Mouse (Mus musculus): Measurements from ENCODE around the gene Tmem252. TPM values are rescaled to one million over a fixed set of nuclear protein-coding genes. Genes with fewer than 3 reads are reported as not detected.

The Tmem252 gene
- polyA plus RNA-seq, 2 experiments, result 0.03 to 0.11 TPM

GRCm38 (mm10) chr19:24718021-24718420, 44.2 kb downstream of the Tmem252 start:
- no peaks in the 10 kb centered on the region for H3K36me3 ChIP-seq (replicated peaks; ENCODE audit: control insufficient read depth, insufficient read depth, low read depth)
- H3K27me3 ChIP-seq (ENCODE audit: control insufficient read depth, insufficient read depth, low read length), result no peaks in the 10 kb centered on the region
- no peak overlapping the region for H3K27ac ChIP-seq
- H3K4me1 ChIP-seq (replicated peaks; ENCODE audit: control insufficient read depth in 2 of 2, insufficient read depth in 2 of 2, low read length in 1 of 2), result no peaks in the 10 kb centered on the region
- no peak overlapping the region for H3K9ac ChIP-seq (replicated peaks)
- no peak overlapping the region for H3K4me2 ChIP-seq (ENCODE audit: low read depth)
- 35% methylated on average over 1 of the region's 1 CpGs for WGBS (ENCODE audit: insufficient replicate concordance)
- ATAC-seq (ENCODE audit: insufficient read depth) (no peak), DNase-seq (ENCODE audit: low read depth in 3 of 3, low spot score in 3 of 3) (no peak)
- H3K9me3 ChIP-seq (ENCODE audit: control insufficient read depth, low read length), result no peaks in the 10 kb centered on the region
- H3K4me3 ChIP-seq (ENCODE audit: insufficient read depth in 1 of 2, low read depth in 2 of 2, low read length in 2 of 2), result no peak overlapping the region
- TF ChIP-seq EP300 (IDR thresholded peaks at IDR 0.05; ENCODE audit: low read depth), result no peak

GRCm38 (mm10) chr19:24719504-24719903, 45.7 kb downstream of the Tmem252 start:
- TF ChIP-seq CTCF (IDR thresholded peaks at IDR 0.05; ENCODE audit: low read depth) (no peak), EP300 (IDR thresholded peaks at IDR 0.05; ENCODE audit: low read depth) (no peak)
- no peak overlapping the region for H3K4me2 ChIP-seq (ENCODE audit: low read depth)
- DNase-seq (ENCODE audit: low read depth in 3 of 3, low spot score in 3 of 3), result no peak
- no peaks in the 10 kb centered on the region for H3K4me1 ChIP-seq (replicated peaks; ENCODE audit: control insufficient read depth in 2 of 2, insufficient read depth in 2 of 2, low read length in 1 of 2)
- 49% methylated on average over 4 of the region's 4 CpGs for WGBS (ENCODE audit: insufficient replicate concordance)
- no peaks in the 10 kb centered on the region for H3K36me3 ChIP-seq (replicated peaks; ENCODE audit: control insufficient read depth, insufficient read depth, low read depth)
- H3K9ac ChIP-seq (replicated peaks), result no peak overlapping the region
- no peak overlapping the region for H3K27ac ChIP-seq
- no peak overlapping the region for H3K4me3 ChIP-seq (ENCODE audit: insufficient read depth in 1 of 2, low read depth in 2 of 2, low read length in 2 of 2)
- H3K9me3 ChIP-seq (ENCODE audit: control insufficient read depth, low read length), result no peaks in the 10 kb centered on the region
- no peak for ATAC-seq (ENCODE audit: insufficient read depth)
- H3K27me3 ChIP-seq (ENCODE audit: control insufficient read depth, insufficient read depth, low read length), result no peaks in the 10 kb centered on the region

- TF ChIP-seq CTCF (IDR thresholded peaks at IDR 0.05; ENCODE audit: low read depth) (no peak), EP300 (IDR thresholded peaks at IDR 0.05; ENCODE audit: low read depth) (no peak)
- no peaks in the 10 kb centered on the region for H3K36me3 ChIP-seq (replicated peaks; ENCODE audit: control insufficient read depth, insufficient read depth, low read depth)
- H3K4me2 ChIP-seq (ENCODE audit: low read depth), result no peak overlapping the region
- no peaks in the 10 kb centered on the region for H3K4me1 ChIP-seq (replicated peaks; ENCODE audit: control insufficient read depth in 2 of 2, insufficient read depth in 2 of 2, low read length in 1 of 2)
- no peak overlapping the region for H3K27ac ChIP-seq
- H3K9ac ChIP-seq (replicated peaks), result no peak overlapping the region
- H3K9me3 ChIP-seq (ENCODE audit: control insufficient read depth, low read length), result no peaks in the 10 kb centered on the region
- no peak overlapping the region for H3K4me3 ChIP-seq (ENCODE audit: insufficient read depth in 1 of 2, low read depth in 2 of 2, low read length in 2 of 2)
- no peaks in the 10 kb centered on the region for H3K27me3 ChIP-seq (ENCODE audit: control insufficient read depth, insufficient read depth, low read length)
- ATAC-seq (ENCODE audit: insufficient read depth), result no peak
- no peak for DNase-seq (ENCODE audit: low read depth in 3 of 3, low spot score in 3 of 3)
These were observed 46.6 kb downstream of the Tmem252 start for GRCm38 (mm10) chr19:24720448-24720847.

- no peaks in the 10 kb centered on the region for H3K4me1 ChIP-seq (replicated peaks; ENCODE audit: control insufficient read depth in 2 of 2, insufficient read depth in 2 of 2, low read length in 1 of 2)
- H3K36me3 ChIP-seq (replicated peaks; ENCODE audit: control insufficient read depth, insufficient read depth, low read depth), result no peaks in the 10 kb centered on the region
- WGBS (ENCODE audit: insufficient replicate concordance), result 57% methylated on average over 10 of the region's 10 CpGs
- DNase-seq (ENCODE audit: low read depth in 3 of 3, low spot score in 3 of 3), result no peak
- TF ChIP-seq EP300 (IDR thresholded peaks at IDR 0.05; ENCODE audit: low read depth) (no peak), CTCF (IDR thresholded peaks at IDR 0.05; ENCODE audit: low read depth) (no peak)
- no peak overlapping the region for H3K9ac ChIP-seq (replicated peaks)
- ATAC-seq (ENCODE audit: insufficient read depth), result no peak
- H3K4me3 ChIP-seq (ENCODE audit: insufficient read depth in 1 of 2, low read depth in 2 of 2, low read length in 2 of 2), result no peak overlapping the region
- no peak overlapping the region for H3K27ac ChIP-seq
- H3K27me3 ChIP-seq (ENCODE audit: control insufficient read depth, insufficient read depth, low read length), result no peaks in the 10 kb centered on the region
- no peak overlapping the region for H3K4me2 ChIP-seq (ENCODE audit: low read depth)
- no peaks in the 10 kb centered on the region for H3K9me3 ChIP-seq (ENCODE audit: control insufficient read depth, low read length)
These were observed 50.6 kb downstream of the Tmem252 start for GRCm38 (mm10) chr19:24724362-24724761.

- H3K27me3 ChIP-seq (ENCODE audit: control insufficient read depth, insufficient read depth, low read length), result no peaks in the 10 kb centered on the region
- H3K27ac ChIP-seq, result no peak overlapping the region
- H3K4me3 ChIP-seq (ENCODE audit: insufficient read depth in 1 of 2, low read depth in 2 of 2, low read length in 2 of 2), result no peak overlapping the region
- H3K4me2 ChIP-seq (ENCODE audit: low read depth), result no peak overlapping the region
- no peak overlapping the region for H3K9ac ChIP-seq (replicated peaks)
- TF ChIP-seq CTCF (IDR thresholded peaks at IDR 0.05; ENCODE audit: low read depth), result no peak
- no peak for TF ChIP-seq EP300 (IDR thresholded peaks at IDR 0.05; ENCODE audit: low read depth)
- WGBS (ENCODE audit: insufficient replicate concordance), result 46% methylated on average over 5 of the region's 5 CpGs
- H3K9me3 ChIP-seq (ENCODE audit: control insufficient read depth, low read length), result no peaks in the 10 kb centered on the region
- DNase-seq (ENCODE audit: low read depth in 3 of 3, low spot score in 3 of 3) (no peak), ATAC-seq (ENCODE audit: insufficient read depth) (no peak)
- H3K4me1 ChIP-seq (replicated peaks; ENCODE audit: control insufficient read depth in 2 of 2, insufficient read depth in 2 of 2, low read length in 1 of 2), result no peaks in the 10 kb centered on the region
- no peaks in the 10 kb centered on the region for H3K36me3 ChIP-seq (replicated peaks; ENCODE audit: control insufficient read depth, insufficient read depth, low read depth)
These were observed 56.9 kb downstream of the Tmem252 start for GRCm38 (mm10) chr19:24730661-24731060.

Other genes with a start within 250 kb of the Tmem252 start
- 13.0 and 14.9 TPM in 2 replicates for gene Fam122a, start 196.7 kb upstream of the Tmem252 start, polyA plus RNA-seq (2012; rRNA removed)
- gene Fam122a, start 196.7 kb upstream of the Tmem252 start, polyA plus RNA-seq (2014; fragmentation: Nextera tagmentation; extraction: Ambion mirVana), result 22.8 and 25.4 TPM in 2 replicates
- 6.9 and 8.1 TPM in 2 replicates for gene Pip5k1b, start 118.1 kb upstream of the Tmem252 start, polyA plus RNA-seq (2012; rRNA removed)
- 10.8 and 11.9 TPM in 2 replicates for gene Pip5k1b, start 118.1 kb upstream of the Tmem252 start, polyA plus RNA-seq (2014; fragmentation: Nextera tagmentation; extraction: Ambion mirVana)
- 0.28 and 0.32 TPM in 2 replicates for gene Pgm5, start 187.8 kb downstream of the Tmem252 start, polyA plus RNA-seq (2012; rRNA removed)
- gene Pgm5, start 187.8 kb downstream of the Tmem252 start, polyA plus RNA-seq (2014; fragmentation: Nextera tagmentation; extraction: Ambion mirVana), result 0.08 TPM in 1 of 2 replicates, not detected in the other
- 20.2 and 41.7 TPM in 2 replicates for gene Gm10053, start 201.7 kb downstream of the Tmem252 start, polyA plus RNA-seq (2012; rRNA removed)
- 165 and 173 TPM in 2 replicates for gene Gm10053, start 201.7 kb downstream of the Tmem252 start, polyA plus RNA-seq (2014; fragmentation: Nextera tagmentation; extraction: Ambion mirVana)
- not detected in 2 replicates for gene Foxd4, start 227.2 kb downstream of the Tmem252 start, polyA plus RNA-seq (2012; rRNA removed)
- not detected in 2 replicates for gene Foxd4, start 227.2 kb downstream of the Tmem252 start, polyA plus RNA-seq (2014; fragmentation: Nextera tagmentation; extraction: Ambion mirVana)

Data from liver, embryonic 14.5 days (tissue).